Mouse (Mus musculus): ENCODE results near the gene Abca1. TPM values are rescaled to one million over a fixed set of nuclear protein-coding genes. Genes with fewer than 3 reads are reported as not detected.
A peak's percentile ranks its signal among the peaks of the same experiment; 100 is the strongest.

Gene Abca1
- polyA plus RNA-seq, 1 experiment, result 0.72 TPM

DNA sequence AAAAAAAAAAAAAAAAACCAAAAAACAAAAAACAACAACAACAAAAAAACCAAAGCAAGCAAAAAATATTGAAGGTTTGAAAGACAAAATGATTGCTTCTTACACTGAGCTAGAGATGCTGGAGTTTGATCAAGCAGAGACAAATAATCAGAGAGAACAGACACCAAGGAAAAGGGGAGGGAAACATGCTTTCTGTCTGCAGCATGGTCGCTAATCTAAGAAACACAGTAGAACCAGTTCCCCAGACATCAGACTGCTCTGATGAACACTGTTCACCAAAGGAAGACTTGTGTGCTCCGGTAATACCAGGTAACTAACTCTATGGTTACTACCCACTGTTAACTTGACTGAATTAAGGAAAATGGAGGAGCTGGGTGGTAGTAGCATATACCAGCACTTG, 22.6 kb downstream of the Abca1 start:
- TF ChIP-seq GATA1 (IDR thresholded peaks at IDR 0.05; ENCODE audit: low read length), result no peak

DNA sequence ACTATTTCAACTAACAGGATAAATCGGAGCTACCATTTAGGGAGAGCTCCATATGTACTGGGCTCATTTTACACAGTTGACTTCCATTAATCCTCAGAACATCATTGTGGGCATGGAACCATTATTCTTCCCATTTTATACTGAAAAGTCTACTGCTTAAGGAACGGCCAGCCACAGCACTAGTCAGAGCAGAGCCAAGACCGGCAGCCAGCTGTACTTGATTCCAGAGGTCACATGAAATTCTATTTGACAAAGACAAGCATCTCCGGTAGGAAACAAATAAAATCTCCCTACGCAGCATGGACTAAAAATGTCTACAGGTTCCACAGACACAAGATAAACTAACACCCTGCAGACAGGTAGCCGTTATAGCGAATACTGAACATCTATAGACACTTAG, 24.9 kb downstream of the Abca1 start:
- TF ChIP-seq GATA1 (IDR thresholded peaks at IDR 0.05; ENCODE audit: low read length), result no peak

DNA sequence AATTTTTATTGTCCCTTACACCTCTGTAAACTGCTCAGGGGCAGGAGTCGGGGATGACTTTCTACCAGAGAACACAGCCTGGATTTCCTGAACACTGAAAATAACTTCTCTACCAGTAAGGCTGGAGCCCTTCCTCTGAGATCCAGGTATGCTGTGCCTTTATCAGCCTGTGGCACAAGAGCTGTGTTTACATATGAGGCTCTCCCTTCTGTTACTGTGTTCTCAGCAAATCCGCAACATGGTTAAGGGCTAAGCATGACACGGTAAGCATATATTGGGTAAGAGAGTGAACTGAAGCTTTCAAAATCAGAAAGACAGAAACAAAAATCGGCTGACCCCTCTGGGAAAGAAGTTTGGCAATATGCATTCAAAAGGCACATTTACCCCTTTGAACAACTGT, 25.7 kb downstream of the Abca1 start:
- no peak for TF ChIP-seq GATA1 (IDR thresholded peaks at IDR 0.05; ENCODE audit: low read length)

DNA sequence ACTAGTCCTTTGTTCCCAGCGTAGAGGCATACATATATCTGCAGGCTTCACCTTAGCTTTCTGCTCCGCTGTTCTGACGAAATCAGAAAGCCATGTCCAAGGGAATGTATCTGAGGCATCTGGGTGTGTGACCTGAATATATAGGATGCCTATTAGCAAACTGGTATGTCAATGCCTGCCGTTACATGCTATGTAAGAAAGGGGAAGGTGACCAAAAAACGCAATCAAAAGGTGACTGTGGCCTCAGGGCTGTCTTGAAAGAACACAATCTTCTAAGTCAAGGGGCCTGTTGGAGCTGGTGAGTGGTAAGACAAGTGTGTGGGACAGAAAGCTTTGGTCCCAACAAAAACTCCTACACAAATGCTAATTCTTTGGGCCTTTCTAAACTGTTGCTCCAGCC, 28.2 kb downstream of the Abca1 start:
- TF ChIP-seq GATA1 (IDR thresholded peaks at IDR 0.05; ENCODE audit: low read length), result no peak

DNA sequence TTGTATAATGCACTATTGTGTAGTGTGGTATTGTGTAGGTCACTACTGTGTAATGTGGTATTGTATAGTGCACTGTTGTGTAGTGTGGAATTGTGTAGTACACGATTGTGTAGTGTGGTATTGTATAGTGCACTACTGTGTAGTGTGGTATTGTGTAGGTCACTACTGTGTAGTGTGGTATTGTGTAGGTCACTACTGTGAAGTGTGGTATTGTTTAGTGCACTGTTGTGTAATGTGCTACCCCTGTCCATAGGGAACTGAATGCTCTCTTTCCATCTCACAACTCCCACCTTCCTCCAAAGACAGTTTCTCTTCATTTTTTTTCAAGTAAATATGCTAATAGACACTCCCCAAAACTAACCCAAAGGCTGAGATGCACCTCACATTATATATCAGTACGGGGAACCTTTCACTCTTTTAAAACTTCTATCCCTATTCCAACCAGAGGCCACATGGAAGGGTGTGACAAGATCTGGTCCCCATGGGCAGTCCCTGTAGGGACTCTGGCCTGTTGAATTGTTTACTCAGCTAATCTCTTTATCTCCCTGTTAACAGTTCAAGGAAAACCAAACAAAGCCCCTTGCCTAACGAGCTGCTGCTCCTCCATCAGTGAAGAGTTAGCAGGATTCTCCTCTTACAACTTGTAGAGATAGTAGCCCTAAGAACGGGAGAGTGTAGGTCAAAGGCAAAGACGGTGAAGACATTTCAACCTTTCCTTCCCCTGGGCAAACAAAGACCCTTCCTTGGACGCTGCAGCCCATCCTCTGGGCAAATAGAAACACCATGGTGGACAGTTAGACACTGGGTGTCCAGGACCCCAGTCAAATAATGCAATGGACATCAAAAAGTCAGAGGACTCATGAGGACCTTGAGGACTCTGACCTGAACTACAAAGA, 28.8 kb downstream of the Abca1 start:
- TF ChIP-seq GATA1 (IDR thresholded peaks at IDR 0.05; ENCODE audit: low read length), result no peak

- peak; percentile 5 for TF ChIP-seq GATA1 (IDR thresholded peaks at IDR 0.05; ENCODE audit: low read length)
Observed at GRCm38 (mm10) chr4:53129716-53130301, 29.9 kb downstream of the Abca1 start.

- no peak for TF ChIP-seq GATA1 (IDR thresholded peaks at IDR 0.05; ENCODE audit: low read length)
Observed at GRCm38 (mm10) chr4:53127266-53127665, 32.4 kb downstream of the Abca1 start.

DNA sequence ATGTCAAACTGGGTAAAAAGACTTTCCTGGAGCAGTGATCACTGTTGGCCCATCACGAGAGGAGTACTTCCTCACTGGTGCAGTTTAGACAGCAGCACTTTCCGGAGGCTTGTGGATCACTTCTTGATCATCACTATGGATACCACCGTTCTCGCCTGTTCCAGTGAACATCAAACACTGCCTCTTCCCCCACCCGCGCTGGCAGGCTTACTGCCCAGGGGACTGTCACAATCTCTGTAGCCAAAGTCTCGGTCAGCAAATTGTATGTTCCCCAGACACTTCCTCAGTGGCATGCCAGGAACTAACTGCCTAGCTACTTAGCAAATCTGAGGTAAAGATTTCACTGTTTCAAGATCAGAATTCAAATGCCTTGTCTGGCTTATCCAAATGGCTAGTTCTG, 32.9 kb downstream of the Abca1 start:
- no peak for TF ChIP-seq GATA1 (IDR thresholded peaks at IDR 0.05; ENCODE audit: low read length)

DNA sequence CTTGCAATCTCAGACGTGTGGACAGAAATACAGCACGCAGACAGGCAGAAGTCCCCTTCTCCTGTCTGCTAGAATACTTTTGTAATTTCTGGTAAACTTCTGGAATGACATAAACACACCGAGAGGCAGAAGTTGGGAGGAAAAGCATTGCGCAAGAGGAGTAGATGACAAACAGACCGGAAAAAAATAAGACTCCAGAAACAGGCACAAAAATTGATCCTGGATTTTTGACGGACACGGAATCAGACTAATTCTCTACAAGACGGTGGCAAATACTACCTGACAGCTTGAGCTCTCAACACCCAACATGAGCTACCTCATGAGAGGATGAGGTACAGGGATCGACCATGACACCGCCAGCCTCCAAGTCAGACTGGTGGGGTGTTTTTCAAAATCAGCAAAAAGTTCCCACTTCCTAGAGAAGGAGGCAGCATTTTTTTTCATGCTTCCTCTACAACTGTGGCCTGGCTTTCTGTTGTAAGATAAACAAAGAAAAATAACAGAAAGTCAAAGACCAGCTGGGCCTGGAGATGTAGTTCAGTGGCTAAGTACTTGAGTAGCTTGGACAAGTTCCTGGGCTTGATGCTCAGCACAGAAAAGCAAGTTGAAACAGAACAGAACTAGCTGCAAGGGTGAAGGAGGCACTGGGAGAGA, 34.7 kb downstream of the Abca1 start:
- TF ChIP-seq GATA1 (IDR thresholded peaks at IDR 0.05; ENCODE audit: low read length), result no peak

GRCm38 (mm10) chr4:53122310-53122709, 37.4 kb downstream of the Abca1 start:
- TF ChIP-seq GATA1 (IDR thresholded peaks at IDR 0.05; ENCODE audit: low read length), result no peak

DNA sequence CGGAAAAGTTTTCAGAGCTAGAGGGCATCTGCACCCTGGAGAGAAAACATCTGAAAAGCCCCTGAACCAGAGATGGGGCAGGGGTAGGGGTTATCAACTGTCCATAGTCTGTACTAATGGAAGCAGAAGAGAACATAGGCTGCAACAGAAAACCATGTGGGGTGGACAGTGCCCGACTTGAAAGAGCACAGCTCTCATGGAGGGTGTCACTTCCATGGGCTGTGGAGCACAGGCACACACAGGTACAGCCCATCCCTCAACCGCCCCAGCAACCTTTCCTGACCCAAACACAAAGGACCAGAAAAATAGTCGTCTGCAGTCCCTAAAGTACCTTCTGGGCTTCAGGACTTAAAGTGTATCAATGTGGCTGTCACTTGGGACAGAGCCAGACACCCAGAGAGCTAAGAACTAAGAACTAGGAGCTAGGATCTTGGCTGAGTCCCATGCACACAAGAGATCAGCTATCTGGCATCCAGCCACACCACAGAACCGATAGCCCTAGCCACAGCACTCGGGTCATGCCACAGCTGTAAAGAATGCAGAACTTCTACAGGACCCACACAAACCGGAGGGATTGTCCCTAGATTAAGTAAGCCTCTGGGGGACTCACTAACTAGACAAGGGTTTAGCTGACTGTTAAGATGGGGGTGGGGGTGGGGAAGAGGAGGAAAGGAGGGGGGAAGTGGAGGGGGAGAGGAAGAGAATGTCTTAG, 38.0 kb downstream of the Abca1 start:
- TF ChIP-seq GATA1 (IDR thresholded peaks at IDR 0.05; ENCODE audit: low read length), result no peak

GRCm38 (mm10) chr4:53121084-53121483, 38.6 kb downstream of the Abca1 start:
- peak; percentile 96 for TF ChIP-seq GATA1 (IDR thresholded peaks at IDR 0.05; ENCODE audit: low read length)

DNA sequence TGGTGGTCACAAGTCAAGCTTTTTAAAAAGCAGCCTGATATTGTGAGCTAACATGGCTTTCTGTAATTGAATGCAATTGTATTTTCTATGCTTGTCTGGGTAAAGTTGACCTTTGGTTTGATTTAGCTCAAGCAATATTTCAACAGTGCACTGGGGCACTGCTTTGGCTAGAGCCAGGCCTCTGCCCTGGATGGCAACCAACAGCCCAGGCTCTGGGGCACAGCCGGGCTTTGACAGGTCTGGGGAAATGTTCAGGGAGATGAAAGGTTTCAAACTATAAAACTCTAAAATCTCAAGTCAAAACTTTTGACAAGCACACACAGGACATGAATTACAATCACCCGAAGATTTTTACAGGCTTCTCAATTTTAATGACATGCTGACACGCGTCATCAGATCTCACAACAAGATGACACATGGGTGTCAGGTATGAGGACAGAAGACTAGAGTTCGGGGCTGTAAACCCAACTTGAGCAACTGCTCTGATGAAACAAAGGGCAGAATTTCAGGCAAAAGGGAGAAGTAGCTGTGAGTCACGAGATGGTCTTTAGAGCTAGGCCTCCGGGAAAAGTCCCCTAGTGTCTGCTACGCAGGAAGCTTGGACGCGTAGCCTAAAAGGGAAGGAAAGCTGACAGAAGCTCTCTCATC, 39.5 kb downstream of the Abca1 start:
- TF ChIP-seq GATA1 (IDR thresholded peaks at IDR 0.05; ENCODE audit: low read length), result no peak

DNA sequence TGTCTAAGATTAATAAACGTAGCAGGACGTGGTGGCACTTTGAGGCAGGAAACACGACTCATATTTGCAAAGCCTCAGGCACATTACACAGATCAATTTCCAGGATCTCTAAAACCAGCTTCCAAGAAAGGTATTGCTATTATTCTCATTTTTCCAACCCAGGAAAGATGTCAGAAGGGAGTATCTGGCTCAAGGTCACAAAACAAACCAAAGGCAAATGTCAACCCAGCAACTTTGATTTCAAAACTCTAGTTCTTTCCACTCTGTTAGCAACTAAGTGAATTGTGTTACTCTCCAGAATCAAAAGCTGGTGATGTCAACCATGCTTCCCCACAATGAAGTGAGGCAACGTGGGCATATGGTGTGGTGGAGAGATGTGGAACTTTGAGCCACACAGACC, 41.1 kb downstream of the Abca1 start:
- TF ChIP-seq GATA1 (IDR thresholded peaks at IDR 0.05; ENCODE audit: low read length), result no peak

- no peak for TF ChIP-seq GATA1 (IDR thresholded peaks at IDR 0.05; ENCODE audit: low read length)
Observed at GRCm38 (mm10) chr4:53117610-53118009, 42.1 kb downstream of the Abca1 start.
